Mouse (Mus musculus): ENCODE measurements around the gene Scfd2.

Scfd2 gene

DNA sequence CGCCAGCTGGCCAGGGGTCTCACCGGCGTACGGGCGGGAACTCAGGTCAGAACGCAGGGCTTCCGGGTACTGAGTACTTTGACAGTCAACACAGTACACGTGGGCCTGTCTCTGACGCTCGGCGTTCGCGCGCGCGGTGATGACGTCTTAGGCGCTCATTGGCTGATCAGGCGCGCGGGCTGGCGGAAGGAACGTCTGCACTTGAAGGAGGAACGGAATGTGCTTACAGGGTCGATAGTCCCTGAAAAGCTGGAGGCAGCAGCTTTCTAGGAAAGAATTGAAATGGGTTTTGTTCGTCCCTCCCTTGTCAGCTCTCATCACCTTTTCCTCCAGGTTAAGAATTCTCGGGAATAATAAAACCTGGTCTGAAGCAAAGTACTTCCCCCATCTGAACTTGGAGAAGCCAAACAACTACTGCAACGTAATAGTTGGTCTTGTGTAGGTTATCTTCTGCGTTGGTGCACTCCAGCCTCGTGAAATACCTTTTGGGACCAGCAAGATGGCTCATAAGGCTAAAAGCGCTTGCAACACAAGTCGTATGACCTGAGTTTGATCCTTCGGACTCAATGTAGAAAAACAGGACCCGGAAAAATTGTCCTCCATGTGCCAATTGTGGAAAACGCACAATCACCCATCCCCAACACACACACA lies at the start of gene Scfd2:
TSS of gene Scfd2 (minus strand) at position 130 of the 651 bp plus-strand sequence.
- DNase-seq, result peak; percentile 96

DNA sequence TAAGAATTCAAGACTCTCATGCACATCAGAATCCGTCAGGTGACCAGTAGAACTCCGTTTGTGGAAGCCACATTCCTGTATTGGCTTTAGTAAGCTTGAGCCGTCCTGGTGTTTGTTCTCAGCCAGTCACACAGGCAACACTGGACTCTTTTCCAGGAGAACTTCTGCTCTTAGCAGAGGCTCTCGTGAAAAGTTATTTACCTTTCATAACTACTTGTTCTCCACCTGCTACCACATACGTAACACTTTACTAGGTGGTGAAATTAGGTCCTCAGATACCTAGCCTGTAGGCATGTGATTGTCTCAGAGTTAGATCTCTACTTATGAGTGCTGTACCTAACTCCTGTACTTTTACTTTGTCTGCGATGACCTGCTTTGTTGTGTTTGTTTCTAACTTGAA lies 40.2 kb upstream of the Scfd2 start:
- DNase-seq, result no peak

DNA sequence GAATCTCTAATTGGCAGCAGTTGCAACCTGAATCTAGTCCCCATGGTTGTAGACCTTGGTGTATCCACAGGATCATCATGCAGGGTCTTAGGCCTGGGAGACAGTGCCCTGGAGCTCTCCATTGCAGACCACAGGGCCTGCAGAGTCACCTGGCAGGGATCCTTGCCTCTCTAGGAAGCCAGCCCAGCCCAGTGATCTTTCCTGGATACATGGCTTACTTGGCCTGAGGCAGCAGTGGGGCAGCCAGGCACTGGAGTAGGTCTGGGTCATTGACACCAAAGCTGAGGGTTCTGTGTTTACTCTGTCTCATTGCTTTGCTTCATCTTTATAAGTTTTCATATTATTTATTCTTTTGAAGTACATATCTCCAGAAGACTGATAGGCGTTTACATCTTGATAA lies 29.6 kb upstream of the Scfd2 start:
- DNase-seq, result peak; percentile 7

DNA sequence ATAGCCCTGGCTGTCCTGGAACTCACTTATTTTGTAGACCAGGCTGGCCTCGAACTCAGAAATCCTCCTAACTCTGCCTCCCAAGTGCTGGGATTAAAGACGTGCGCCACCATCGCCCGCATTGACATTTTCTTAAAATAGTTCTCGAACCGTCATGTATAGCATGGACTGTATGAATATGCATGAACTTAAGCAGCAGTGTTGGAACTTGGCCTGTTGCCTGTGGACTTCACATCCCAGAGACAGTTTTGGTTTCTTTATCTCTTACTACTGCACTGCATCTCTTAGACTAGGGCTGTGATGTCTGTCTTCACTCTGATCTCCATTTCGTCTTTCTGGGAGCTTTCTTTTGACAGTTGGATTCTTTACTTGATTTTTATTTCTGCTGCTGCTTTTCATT lies 18.0 kb upstream of the Scfd2 start:
- DNase-seq, result no peak

DNA sequence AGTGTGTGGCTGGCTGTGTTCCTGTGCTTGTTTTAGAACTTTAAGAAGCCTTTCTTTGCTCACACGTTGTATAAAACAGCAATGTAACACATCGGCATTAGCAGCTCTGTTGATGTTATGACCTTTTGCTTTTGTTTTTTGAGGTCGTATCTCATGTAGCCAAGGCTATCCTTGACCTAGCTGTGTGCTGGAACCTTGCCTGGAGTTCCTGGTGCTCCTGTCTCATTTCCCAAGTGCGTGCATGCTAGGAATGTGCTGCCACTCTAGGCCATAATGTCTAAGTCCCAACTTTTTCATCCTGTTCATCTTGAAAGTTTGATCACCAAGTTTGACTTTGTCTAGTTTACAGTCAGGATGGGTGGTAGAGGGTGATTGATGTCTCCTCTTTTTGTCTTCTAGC lies 14.0 kb upstream of the Scfd2 start:
- no peak for DNase-seq

DNA sequence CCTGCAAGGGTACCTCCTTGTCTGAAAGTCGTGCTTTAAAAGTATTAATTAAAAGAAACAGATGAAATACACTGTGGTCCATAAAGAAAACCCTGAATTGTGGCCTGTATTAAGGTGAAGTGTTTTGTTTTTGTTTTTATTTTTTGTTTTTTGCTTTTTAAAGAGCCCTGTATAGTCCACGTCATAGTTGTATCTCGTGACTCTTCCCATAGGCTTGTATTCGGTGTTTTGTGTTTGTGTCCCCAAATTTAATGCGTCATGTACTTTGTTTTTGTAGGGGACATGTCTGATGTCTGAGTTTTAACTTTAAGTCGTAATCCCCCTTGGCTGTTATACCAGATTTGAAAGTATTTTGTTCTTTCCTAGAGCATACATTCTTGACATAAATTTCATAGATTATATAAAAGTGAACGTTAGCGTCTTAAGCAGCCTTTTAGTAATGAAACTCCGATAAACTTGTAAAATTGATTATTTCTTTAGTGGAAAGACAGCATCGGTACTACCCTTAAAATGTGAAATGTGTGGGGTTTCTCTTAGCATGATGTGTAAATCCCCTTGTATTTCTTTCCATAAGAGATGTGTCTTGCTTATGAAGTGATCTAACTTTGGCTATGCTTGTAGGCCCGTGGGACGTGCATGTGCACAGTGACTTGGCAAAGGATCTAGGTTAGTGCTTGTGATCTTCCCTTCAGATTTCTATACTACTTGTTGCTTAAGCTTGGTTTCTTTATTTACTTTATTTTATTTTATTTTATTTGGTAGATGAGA lies 4.8 kb upstream of the Scfd2 start:
- no peak for DNase-seq

DNA sequence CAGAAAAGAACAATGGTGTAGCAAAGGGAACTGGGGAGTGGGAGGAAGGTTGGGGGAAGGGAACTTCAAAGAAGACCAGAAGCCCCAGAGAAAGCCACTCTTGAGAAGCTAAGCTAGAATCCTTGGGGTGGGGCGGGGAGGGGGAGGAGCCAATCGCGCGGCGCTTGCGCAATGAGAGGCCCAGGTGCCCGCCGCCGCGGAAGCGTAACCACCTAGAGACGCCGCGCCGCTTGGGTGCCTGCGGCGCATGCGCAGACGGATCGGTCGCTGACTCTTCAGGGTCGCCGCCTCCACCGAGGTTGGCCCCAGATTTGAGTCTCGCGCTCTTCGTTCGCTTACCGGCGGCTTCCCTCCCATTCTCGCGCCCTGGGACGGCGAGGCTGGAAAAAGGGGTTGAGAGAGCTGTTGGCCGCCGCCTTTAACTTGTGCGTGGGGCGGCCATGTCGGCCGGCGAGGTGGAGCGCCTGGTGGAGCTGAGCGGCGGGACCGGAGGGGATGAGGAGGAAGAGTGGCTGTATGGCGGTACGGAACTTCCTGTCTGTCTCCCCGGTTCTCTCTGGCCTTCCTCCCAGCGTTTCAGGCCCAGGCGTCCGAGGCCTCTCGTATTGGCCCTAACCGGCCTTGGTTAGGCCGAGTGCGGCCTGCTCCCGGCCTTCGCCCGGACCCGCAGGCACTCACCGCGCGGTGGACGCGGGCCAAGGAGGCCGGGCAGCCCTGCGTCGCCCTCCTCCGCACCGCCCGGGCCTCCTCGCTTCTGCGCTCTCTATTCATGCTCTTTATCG lies 3.9 kb upstream of the Scfd2 start, which contains the start of gene Fip1l1:
TSS of gene Fip1l1 (plus strand) at position 210 of the 782 bp plus-strand sequence.
- DNase-seq, result peak; percentile 85

DNA sequence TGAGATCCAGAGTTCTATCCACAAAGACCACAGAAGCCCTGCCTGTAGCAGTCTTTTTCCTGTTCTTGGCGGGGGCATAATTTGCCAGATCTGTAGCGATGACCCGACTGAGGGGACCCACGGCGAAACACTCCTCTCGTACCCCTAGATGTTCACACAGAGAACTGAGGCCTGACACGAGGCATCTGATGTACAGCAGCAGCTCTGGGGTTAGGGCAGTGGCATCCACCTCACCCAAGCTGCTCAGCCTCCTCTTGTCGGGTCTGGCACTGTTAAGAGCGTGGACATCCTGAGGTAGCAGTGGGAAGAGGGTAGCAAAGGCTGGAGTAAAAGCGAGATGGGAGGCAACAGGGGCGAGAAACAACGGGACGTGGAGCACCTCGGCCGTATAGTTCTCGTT lies 774 bp downstream of the Scfd2 start:
- no peak for DNase-seq

DNA sequence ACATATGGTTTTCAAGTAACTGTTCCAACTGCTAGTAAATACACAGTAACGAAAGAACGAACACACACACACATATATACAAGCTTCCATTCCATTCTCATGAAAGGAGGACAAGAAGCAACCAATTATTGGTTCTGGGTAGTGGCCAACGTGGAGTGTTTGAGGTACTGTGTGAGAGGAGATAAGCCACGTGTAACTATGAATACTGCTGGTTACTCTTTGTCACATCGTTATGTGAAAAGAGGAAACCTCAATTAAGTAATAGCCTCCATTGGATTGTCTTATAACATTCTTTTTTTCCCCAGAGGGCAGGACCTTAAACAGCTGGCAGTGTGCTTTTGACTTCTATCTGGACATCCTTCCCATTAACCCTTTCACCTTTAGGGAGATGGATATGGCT lies 4.5 kb downstream of the Scfd2 start:
- DNase-seq, result no peak

DNA sequence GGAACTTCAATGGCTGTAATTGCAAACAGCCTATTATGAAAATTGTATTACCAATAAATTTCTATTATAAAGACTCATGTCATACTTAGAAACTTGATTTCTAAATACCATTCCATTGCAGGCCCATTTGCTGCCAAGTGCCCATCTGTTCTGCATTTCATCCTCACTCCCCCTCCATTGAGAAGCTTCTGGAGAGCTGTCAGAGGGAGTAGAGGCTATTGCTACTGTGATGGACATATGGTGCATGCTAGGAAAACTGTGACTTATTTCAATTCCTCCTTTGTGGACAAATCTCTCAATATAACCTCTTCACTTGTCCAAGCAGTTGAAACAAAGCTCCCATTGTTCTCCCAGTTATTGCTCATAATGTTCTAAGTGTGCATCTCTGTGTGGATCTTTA lies 19.9 kb downstream of the Scfd2 start:
- no peak for DNase-seq

DNA sequence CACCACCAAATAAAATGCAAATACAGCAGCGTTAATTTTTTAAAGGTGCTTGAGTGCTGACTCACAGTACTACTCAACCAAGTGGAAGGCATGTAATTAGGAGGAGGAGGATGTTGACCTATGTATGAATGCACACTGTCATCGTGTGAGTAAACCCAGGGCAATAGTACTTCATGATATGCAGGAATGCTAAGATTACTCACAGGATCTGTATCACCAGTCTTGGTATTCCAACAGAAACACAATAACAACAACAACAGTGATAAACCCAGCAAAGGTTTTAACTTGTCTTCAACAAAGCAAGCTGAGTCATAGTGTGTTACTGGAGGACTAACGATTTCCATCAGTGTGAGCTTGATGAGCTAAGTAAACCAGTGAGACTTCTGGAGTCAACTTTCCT lies 38.9 kb downstream of the Scfd2 start:
- DNase-seq, result no peak

DNA sequence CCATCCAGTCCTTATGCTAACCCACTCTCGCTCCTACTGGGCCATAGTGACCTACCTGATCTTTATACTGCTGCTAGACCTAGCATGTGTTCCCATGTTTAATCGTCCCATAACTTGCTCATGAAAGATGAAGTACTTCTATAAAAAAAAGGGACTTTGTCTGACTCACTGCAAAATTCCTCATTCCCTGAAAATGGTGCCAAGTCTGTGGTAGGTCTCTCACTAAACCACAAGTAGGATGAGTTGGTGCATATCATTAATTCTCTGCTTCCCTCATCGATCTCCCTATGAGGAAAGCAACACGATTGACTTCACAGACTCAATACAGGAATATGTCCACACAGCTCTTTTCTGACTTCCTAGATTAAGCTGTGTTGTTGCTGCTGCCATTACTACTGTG lies 46.9 kb downstream of the Scfd2 start:
- DNase-seq, result no peak

DNA sequence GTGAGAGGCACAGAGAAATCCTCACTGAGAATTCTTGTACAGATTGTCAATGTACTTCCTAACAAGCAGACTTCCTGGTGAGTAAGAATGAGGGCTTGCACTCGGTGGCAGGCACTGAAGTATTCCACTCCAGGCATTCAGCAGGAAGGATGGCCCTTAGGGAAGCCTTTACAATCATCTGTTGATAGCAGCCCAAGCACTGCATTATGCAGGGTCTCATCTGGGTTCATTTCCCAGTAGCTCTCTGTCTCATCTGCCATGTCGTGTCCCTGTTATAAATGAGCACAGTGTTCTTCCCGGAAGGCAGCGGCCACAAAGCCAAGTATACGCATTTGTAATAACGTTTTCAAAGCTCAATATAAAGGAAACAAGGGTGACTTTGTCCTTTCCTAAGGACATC lies 48.9 kb downstream of the Scfd2 start:
- DNase-seq, result no peak

DNA sequence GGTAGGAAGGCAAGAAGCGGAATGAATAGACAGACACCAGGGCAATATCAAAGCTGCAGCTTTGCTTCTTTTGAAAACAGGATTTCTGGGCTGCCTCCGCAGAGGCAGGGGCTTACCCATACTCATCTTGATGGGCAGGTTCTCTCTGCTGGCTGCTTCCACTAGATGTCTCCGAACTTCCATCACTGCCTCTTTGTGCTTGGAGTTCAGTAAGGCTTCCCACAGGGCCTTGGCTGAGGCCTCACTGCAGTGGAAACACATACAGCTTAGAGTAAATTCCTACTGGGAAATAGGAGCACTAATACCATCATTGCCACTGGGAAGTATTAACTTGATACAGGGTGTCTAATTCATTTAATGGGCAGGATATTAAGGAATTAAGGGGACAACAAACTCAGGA lies 49.5 kb downstream of the Scfd2 start:
- no peak for DNase-seq

DNA sequence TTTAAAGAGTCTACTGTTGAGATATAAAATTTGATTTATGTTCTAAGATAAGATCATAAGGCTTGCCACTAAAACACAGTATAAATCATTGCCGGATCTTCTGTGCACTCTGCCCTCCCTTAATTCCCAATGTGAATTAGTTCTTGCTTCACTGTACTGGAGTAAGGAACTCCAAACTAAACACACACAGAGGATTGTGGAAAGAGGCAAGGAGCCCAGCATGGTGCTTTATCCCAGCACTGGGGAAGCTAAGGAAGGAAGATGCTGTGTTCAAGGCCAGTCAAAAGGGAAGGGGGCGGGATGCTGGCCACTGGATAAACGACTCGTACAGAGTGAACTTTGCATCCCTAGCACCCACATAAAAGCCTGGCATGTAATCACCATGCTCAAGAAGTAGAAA lies 51.1 kb downstream of the Scfd2 start:
- peak; percentile 4 for DNase-seq

DNA sequence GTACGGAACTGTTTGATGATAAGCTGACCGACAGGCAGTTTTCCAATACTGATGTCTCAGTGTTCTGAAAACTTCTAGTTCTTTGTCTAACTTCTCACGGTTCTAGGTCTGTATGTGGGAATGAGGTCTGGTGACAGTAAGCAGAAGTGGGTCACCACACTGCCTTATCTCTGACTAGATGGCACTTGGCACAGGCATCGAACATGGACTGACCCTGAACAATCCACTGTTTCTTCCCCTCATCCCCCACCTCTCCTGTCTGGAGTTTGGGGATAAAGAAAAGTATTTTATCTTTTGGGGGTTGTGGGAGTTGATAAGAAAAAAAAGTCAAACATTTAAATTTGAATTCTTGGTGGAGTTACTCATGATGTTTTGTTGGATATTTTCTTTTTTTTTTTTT lies 51.6 kb downstream of the Scfd2 start:
- DNase-seq, result no peak

DNA sequence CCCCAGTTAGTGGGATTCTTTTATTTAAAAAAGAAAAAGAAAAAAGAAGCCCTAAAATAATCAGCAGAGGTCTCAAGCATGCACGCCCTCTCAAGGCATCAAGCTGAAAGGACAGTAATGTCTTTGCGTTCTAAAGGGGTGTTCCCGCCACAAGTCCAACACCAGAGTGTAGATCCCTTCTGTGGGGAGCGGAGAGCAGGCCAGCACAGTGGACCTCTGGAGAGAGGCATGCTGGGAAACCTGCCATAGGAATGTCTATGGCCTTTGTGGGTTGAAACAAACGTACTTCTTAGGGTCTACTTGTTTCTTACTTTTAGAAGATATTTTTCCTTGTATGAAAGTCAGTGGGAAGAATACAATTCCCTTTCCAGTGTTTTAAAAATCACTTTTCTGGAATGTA lies 52.4 kb downstream of the Scfd2 start:
- DNase-seq, result no peak

DNA sequence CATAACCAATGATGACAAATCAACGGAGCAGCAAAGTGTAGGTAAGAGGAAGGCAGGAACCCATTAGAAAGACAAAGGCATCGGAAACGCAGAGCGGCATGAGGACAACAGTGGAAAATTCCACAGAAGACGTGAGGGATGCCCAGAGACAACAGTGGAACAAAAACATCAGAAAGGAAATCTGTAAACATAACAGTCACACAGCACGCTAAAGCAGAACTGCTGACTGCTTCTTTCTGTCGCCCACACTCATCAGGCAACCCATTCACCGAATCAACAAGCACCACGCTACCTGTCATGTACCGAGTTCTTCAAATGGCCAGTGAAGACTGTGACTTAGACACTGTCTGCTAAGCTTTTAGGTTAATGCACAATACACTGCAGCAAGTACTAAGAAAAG lies 55.0 kb downstream of the Scfd2 start:
- DNase-seq, result no peak

DNA sequence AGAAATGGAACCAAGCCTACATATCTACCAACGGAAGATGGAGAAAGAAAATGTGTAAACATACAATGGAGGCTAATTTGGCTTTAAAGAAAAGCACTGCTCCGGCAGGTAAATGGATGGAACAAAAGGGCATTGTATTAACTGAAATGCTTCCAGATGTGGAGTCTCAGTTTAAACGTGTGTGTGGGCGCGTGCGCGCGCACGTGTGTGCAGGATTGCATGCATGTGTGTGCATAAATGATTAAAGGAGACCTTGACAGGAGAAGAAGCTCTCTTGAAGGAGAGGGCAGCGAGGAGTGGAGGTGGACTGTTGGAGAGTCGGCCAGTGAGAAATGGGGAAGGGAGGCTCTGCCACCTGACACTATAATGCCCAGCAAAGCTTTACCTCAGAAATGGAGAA lies 58.4 kb downstream of the Scfd2 start:
- no peak for DNase-seq

DNA sequence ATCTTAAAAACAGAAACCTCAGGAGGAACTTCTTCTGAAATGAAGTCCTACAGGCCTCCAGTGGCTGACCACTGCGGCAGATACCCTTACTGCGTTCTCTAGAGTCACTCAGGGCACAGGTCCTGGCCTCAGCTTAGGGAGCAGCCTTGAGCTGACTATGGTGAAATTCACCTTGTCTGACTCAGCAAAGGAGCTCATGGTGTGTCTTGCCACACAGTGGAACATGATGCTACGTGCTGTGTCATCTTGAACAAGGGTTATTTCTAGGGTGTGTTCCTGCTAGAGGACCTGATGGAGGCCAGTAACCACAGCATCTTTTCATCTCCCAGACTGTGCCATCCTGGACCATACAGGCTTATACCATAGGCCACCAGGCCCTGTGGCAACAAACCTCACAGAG lies 60.7 kb downstream of the Scfd2 start:
- no peak for DNase-seq

DNA sequence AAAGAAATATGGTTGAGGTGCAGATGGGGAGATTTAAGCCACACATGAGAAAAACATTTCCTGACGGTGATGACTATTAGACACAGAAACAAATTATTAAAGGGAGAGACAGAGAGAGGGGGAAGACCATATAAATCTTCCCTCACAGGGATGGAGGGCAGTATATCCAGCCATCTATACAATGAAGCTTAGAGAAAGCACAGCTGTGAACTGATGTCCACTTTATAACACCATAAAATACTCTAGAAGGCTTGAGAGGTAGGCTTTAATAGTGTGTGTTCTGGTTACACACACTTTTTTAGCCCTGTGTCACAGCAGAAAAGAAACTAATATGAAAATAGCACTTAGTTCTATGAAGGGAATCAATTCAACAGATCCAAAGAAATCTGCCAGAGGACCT lies 61.9 kb downstream of the Scfd2 start:
- DNase-seq, result no peak

DNA sequence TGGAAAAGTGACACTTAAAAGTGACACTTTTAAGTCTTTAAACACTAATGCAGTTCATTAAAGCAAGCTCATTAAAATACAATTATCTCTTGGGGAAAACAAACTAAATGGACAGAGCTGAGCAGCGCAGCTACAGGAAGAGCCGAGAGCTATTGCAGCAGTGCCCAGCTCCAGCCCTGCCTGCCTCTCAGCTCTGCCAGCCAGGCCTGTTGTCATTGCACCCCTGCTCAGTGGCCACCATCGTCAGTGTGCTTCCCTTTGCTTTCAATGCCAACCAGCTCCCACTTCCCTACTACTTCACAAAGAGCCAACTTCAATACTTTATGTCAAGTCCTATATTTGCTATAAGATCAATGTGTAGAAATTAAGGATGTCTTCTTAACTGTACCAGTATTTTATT lies 63.8 kb downstream of the Scfd2 start:
- DNase-seq, result no peak

DNA sequence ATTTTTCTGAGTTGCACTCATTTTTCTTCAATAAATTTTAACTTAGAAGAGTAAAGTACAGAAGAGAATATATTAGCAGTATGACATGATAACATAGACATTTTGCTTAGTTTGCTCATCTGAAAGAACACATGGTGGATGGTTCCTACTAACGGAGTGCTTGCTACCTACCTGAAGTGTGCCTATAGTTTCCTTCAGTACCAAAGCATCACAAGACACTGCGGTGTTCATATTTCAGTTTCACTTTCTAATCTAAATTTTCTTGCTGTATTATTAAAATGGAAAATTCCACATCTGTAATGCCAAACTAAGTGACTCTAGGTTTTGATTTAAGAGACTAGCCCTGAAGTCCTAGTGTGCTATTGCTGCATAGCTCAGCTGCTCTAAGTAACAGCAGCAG lies 74.8 kb downstream of the Scfd2 start:
- no peak for DNase-seq
